Mouse (Mus musculus): ENCODE results near the gene Tm9sf3.

DNA sequence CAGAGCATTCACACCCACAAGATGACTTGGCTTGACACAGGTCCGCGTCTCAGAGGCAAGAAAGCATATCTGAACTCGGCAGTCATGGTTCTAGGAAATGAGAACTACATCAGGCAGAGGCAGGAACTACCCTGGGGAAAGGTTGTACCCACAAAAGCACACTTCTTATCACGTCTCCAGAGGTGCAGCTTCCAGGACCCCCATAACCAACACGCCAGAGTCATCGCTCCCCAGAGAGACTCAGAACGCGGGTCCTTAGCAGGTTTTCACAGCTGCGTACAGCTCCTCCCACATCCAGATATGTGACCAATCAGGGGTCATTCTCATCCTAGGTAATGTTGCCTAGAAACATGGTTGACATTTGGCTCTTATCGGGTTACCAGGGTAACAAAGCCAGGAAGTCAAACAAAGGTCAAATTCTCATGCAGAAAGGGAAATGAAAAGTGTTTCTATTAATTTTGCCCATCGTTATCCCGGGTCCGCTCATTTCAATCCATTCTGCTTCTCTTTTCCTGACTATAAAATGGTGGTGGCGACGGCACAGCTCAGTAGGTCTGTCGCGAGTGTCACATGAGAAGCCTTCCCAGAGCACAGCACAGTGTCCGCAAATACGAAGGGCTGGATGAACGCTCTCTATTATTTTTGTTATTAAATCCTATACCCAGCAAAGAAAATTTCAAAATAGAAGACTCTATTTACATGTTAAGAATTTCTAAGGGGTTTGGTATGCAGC is 47.3 kb upstream of the Tm9sf3 start:
- TF ChIP-seq CTCF (conservative IDR thresholded peaks at IDR 0.05; ENCODE audit: low read length): no peak
- TF ChIP-seq POU5F1 (IDR thresholded peaks at IDR 0.05; ENCODE audit: borderline replicate concordance, low read length): no peak

Measured in E14TG2a.4 (cell line).